Mouse (Mus musculus): ENCODE measurements at regions not wholly inside any gene's neighbourhood (a gene's known extent, or its start where the extent isn't known, plus 50 kb on each side); places are given as distances from the start of the nearest gene placed in this dataset.

- no peak for TF ChIP-seq CTCF (IDR thresholded peaks at IDR 0.05; ENCODE audit: extremely low read depth, insufficient read depth, insufficient read length, insufficient replicate concordance)
- TF ChIP-seq POLR2A (IDR thresholded peaks at IDR 0.05; ENCODE audit: low read depth, low read length): no peak
Measured at GRCm38 (mm10) chr4:89421694-89422354, 111.0 kb upstream of the Cdkn2b start.

Measured in spleen, adult 2 months (tissue).